Mouse (Mus musculus): ENCODE measurements around the gene Pold2.

- no peak for TF ChIP-seq POLR2A (IDR thresholded peaks at IDR 0.05; ENCODE audit: insufficient read depth, low read length)
- TF ChIP-seq EP300 (IDR thresholded peaks at IDR 0.05; ENCODE audit: insufficient read depth, low read depth, low read length) = no peak
Measured at GRCm38 (mm10) chr11:5855902-5856301, 22.2 kb downstream of the Pold2 start.

Data from ES-Bruce4 (cell line).